Mouse (Mus musculus): ENCODE data around the gene Vps37c.

Gene Vps37c

GRCm38 (mm10) chr19:10712646-10713045 is 24.1 kb downstream of the Vps37c start:
- in situ Hi-C loops (cut with MboI, MseI), result no loop called here

- in situ Hi-C loops (cut with MboI, MseI), result no loop called here
Observed at GRCm38 (mm10) chr19:10713551-10713950, 25.0 kb downstream of the Vps37c start.

GRCm38 (mm10) chr19:10714168-10714567 is 25.6 kb downstream of the Vps37c start:
- in situ Hi-C loops (cut with MboI, MseI), result no loop called here

- in situ Hi-C loops (cut with MboI, MseI), result no loop called here
Observed at GRCm38 (mm10) chr19:10714682-10715475, 26.3 kb downstream of the Vps37c start.

GRCm38 (mm10) chr19:10715476-10715875 is 26.9 kb downstream of the Vps37c start:
- in situ Hi-C loops (cut with MboI, MseI), result no loop called here

GRCm38 (mm10) chr19:10718251-10718775 is 29.8 kb downstream of the Vps37c start:
- in situ Hi-C loops (cut with MboI, MseI), result no loop called here

GRCm38 (mm10) chr19:10719751-10720150 is 31.2 kb downstream of the Vps37c start:
- in situ Hi-C loops (cut with MboI, MseI), result no loop called here

GRCm38 (mm10) chr19:10720524-10720923 is 32.0 kb downstream of the Vps37c start:
- in situ Hi-C loops (cut with MboI, MseI), result no loop called here

- in situ Hi-C loops (cut with MboI, MseI), result no loop called here
Observed at GRCm38 (mm10) chr19:10721064-10721463, 32.5 kb downstream of the Vps37c start.

- in situ Hi-C loops (cut with MboI, MseI), result no loop called here
Observed at GRCm38 (mm10) chr19:10723084-10723483, 34.5 kb downstream of the Vps37c start.

- in situ Hi-C loops (cut with MboI, MseI), result no loop called here
Observed at GRCm38 (mm10) chr19:10723649-10724048, 35.1 kb downstream of the Vps37c start.

- in situ Hi-C loops (cut with MboI, MseI), result no loop called here
Observed at GRCm38 (mm10) chr19:10724629-10725363, 36.3 kb downstream of the Vps37c start.

- in situ Hi-C loops (cut with MboI, MseI), result no loop called here
Observed at GRCm38 (mm10) chr19:10729889-10730288, 41.4 kb downstream of the Vps37c start.

GRCm38 (mm10) chr19:10730469-10730868 is 41.9 kb downstream of the Vps37c start:
- in situ Hi-C loops (cut with MboI, MseI), result no loop called here

GRCm38 (mm10) chr19:10731975-10732374 is 43.4 kb downstream of the Vps37c start:
- in situ Hi-C loops (cut with MboI, MseI), result no loop called here

- in situ Hi-C loops (cut with MboI, MseI), result no loop called here
Observed at GRCm38 (mm10) chr19:10732741-10733140, 44.2 kb downstream of the Vps37c start.

- in situ Hi-C loops (cut with MboI, MseI), result no loop called here
Observed at GRCm38 (mm10) chr19:10733501-10734127, 45.1 kb downstream of the Vps37c start.

GRCm38 (mm10) chr19:10734554-10734953 is 46.0 kb downstream of the Vps37c start:
- in situ Hi-C loops (cut with MboI, MseI), result no loop called here

- in situ Hi-C loops (cut with MboI, MseI), result loop anchor here (5.0 kb wide), 2 partner anchors 37 to 92 kb away; no protein-coding TSS in a partner anchor
Observed at GRCm38 (mm10) chr19:10735061-10735460, 46.5 kb downstream of the Vps37c start.

- in situ Hi-C loops (cut with MboI, MseI), result loop anchor here (5.0 kb wide), 2 partner anchors 36 to 91 kb away; no protein-coding TSS in a partner anchor
Observed at GRCm38 (mm10) chr19:10735861-10736260, 47.3 kb downstream of the Vps37c start.

- in situ Hi-C loops (cut with MboI, MseI), result loop anchor here (5.0 kb wide), 2 partner anchors 34 to 89 kb away; no protein-coding TSS in a partner anchor
Observed at GRCm38 (mm10) chr19:10738038-10738437, 49.5 kb downstream of the Vps37c start.

- in situ Hi-C loops (cut with MboI, MseI), result loop anchor here (5.0 kb wide), 2 partner anchors 33 to 88 kb away; no protein-coding TSS in a partner anchor
Observed at GRCm38 (mm10) chr19:10738811-10739210, 50.3 kb downstream of the Vps37c start, which contains the start of gene Cd5. TSS of gene Cd5 (minus strand) at chr19:10739002.

All from T-helper 17 cell (primary cell).